Mouse (Mus musculus) liver, adult 2 months (tissue): Measurements from ENCODE around the gene Myo1h.

ENCODE experiments used
- CTCF ChIP-seq: fragments of 200-500 bp; IDR thresholded peaks from 2 replicates; pipeline ENCODE4 v1.5.1; 2011; ENCODE audit warnings: low read depth, low read length, control low read depth
- POLR2A ChIP-seq: fragments of 200-500 bp; IDR thresholded peaks from 2 replicates; pipeline ENCODE4 v1.6.1; 2011; ENCODE audit warnings: low read length, control low read depth; ENCODE audit not compliant: insufficient read depth; ENCODE audit errors: extremely low read depth

GRCm38 (mm10) chr5:114359586-114359985 lies 70.6 kb downstream of the Myo1h start:
- no peak for TF ChIP-seq CTCF
- no peak for TF ChIP-seq POLR2A
